Mouse (Mus musculus): ENCODE data around the gene Ifi35.
"Not testable (repeated sequence)": the region's sequence is repeated elsewhere in the genome, so short reads cannot be mapped to it uniquely, and the experiment has no call there.

Ifi35 gene

GRCm38 (mm10) chr11:101468731-101469130 is 20.5 kb downstream of the Ifi35 start:
- no peak for DNase-seq (ENCODE audit: low spot score)

GRCm38 (mm10) chr11:101469155-101469554 is 20.9 kb downstream of the Ifi35 start:
- no peak for DNase-seq (ENCODE audit: low spot score)

- DNase-seq (ENCODE audit: low spot score) = no peak
Observed at GRCm38 (mm10) chr11:101470206-101470605, 22.0 kb downstream of the Ifi35 start.

- no peak for DNase-seq (ENCODE audit: low spot score)
Observed at GRCm38 (mm10) chr11:101471926-101472325, 23.7 kb downstream of the Ifi35 start.

- DNase-seq (ENCODE audit: low spot score) = no peak
Observed at GRCm38 (mm10) chr11:101472336-101472735, 24.1 kb downstream of the Ifi35 start.

GRCm38 (mm10) chr11:101473686-101474085 is 25.5 kb downstream of the Ifi35 start:
- DNase-seq (ENCODE audit: low spot score) = not testable (repeated sequence)

GRCm38 (mm10) chr11:101474298-101474697 is 26.1 kb downstream of the Ifi35 start:
- no peak for DNase-seq (ENCODE audit: low spot score)

GRCm38 (mm10) chr11:101476361-101476760 is 28.2 kb downstream of the Ifi35 start:
- not testable (repeated sequence) for DNase-seq (ENCODE audit: low spot score)

GRCm38 (mm10) chr11:101477194-101477551 is 29.0 kb downstream of the Ifi35 start:
- no peak for DNase-seq (ENCODE audit: low spot score)

- no peak for DNase-seq (ENCODE audit: low spot score)
Observed at GRCm38 (mm10) chr11:101477552-101478211, 29.5 kb downstream of the Ifi35 start.

GRCm38 (mm10) chr11:101479171-101479635 is 31.0 kb downstream of the Ifi35 start:
- DNase-seq (ENCODE audit: low spot score) = no peak

- no peak for DNase-seq (ENCODE audit: low spot score)
Observed at GRCm38 (mm10) chr11:101480912-101481311, 32.7 kb downstream of the Ifi35 start.

- no peak for DNase-seq (ENCODE audit: low spot score)
Observed at GRCm38 (mm10) chr11:101483804-101484203, 35.6 kb downstream of the Ifi35 start.

- DNase-seq (ENCODE audit: low spot score) = no peak
Observed at GRCm38 (mm10) chr11:101484245-101484644, 36.0 kb downstream of the Ifi35 start.

- DNase-seq (ENCODE audit: low spot score) = no peak
Observed at GRCm38 (mm10) chr11:101484814-101485213, 36.6 kb downstream of the Ifi35 start.

- DNase-seq (ENCODE audit: low spot score) = peak; percentile 69
Observed at GRCm38 (mm10) chr11:101485509-101486028, 37.4 kb downstream of the Ifi35 start.

GRCm38 (mm10) chr11:101486126-101486525 is 37.9 kb downstream of the Ifi35 start:
- no peak for DNase-seq (ENCODE audit: low spot score)

GRCm38 (mm10) chr11:101506269-101506780 is 58.1 kb downstream of the Ifi35 start:
- no peak for DNase-seq (ENCODE audit: low spot score)

GRCm38 (mm10) chr11:101507090-101507489 is 58.9 kb downstream of the Ifi35 start:
- DNase-seq (ENCODE audit: low spot score) = no peak
